Mouse (Mus musculus): ENCODE results near the gene Bola1. TPM values are rescaled to one million over a fixed set of nuclear protein-coding genes. Genes with fewer than 3 reads are reported as not detected.
"Not testable (repeated sequence)": the region's sequence is repeated elsewhere in the genome, so short reads cannot be mapped to it uniquely, and the experiment has no call there.

The Bola1 gene
- total and polyA plus RNA-seq, 2 experiments from 2014 or later = 36.8 to 54.6 TPM

DNA sequence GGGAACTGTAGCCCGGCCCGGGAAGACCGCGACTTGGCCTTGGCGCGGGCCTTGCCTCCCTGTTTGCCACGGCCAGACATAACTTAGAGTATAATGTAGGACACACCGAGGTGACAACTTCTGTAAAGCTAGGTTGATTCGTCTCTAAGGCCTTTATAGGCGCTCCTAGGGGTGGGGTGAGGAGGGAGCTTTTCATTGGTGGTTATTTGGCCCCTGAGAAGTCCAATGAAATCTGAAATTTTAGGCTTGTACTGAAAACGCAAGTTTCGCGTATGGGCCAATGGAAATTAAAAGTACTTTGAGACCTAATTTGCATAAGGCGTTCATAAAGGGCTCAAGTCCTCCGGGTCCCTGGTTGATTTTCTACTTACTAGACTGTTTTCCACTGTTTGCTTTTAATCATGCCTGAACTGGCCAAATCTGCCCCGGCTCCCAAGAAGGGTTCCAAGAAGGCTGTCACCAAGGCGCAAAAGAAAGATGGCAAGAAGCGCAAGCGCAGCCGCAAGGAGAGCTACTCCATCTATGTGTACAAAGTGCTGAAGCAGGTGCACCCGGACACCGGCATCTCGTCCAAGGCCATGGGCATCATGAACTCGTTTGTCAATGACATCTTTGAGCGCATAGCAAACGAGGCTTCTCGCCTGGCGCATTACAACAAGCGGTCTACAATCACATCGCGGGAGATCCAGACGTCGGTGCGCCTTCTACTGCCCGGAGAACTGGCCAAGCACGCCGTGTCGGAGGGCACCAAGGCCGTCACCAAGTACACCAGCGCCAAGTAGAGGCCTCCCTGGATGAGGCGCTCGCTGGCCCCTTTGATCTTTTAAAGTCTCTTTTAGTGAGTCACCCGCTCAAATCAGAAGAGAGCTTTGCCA lies 1.5 kb upstream of the Bola1 start, which contains the start of the genes Hist2h2ac and Hist2h2be:
TSS of gene Hist2h2ac (minus strand) at position 116 of the 875 bp plus-strand sequence.
TSS of gene Hist2h2be (plus strand) at position 355 of the 875 bp plus-strand sequence.
- DNase-seq (ENCODE audit: low spot score) (peak; percentile 94), ATAC-seq (ENCODE audit: low FRiP score) (peak; percentile 86)
- Histone ChIP-seq H3K27me3 (ENCODE audit: insufficient read depth, low read length) (no peaks in the 10 kb centered on the region), H3K4me1 (ENCODE audit: insufficient read depth, low read length) (peaks cover 4% of the 10 kb centered on the region; the same call in 1 of the 2 replicates), H3K4me2 (ENCODE audit: low read depth, low read length, poor library complexity, severe bottlenecking) (peak within 1 kb of the TSS; percentile 64), H3K36me3 (ENCODE audit: insufficient read depth, low read length) (no peaks in the 10 kb centered on the region), H3K9ac (replicated peaks; ENCODE audit: low read length, poor library complexity, severe bottlenecking) (peak within 1 kb of the TSS; percentile 61), H3K27ac (ENCODE audit: low read depth, low read length) (peak within 1 kb of the TSS; percentile 91), H3K4me3 (ENCODE audit: low read depth, low read length) (peak within 1 kb of the TSS; percentile 51), H3K9me3 (ENCODE audit: low read length) (no peaks in the 10 kb centered on the region)
- under 1% methylated on average over 43 of the region's 43 CpGs for WGBS
- peak; percentile 1; the same call in 1 of the 2 replicates for TF ChIP-seq CTCF (IDR thresholded peaks at IDR 0.05)

- Histone ChIP-seq H3K4me3 (ENCODE audit: low read depth, low read length) (peak overlapping the region; percentile 51), H3K9ac (replicated peaks; ENCODE audit: low read length, poor library complexity, severe bottlenecking) (peak overlapping the region; percentile 61), H3K4me2 (ENCODE audit: low read depth, low read length, poor library complexity, severe bottlenecking) (peak overlapping the region; percentile 64), H3K27ac (ENCODE audit: low read depth, low read length) (peak overlapping the region; percentile 91)
- TF ChIP-seq CTCF (IDR thresholded peaks at IDR 0.05) = 0 out of 2 replicates have a peak, but pooled peaks have one; percentile 5
- H3K4me1 ChIP-seq (ENCODE audit: insufficient read depth, low read length); H3K9me3 ChIP-seq (ENCODE audit: low read length); H3K27me3 ChIP-seq (ENCODE audit: insufficient read depth, low read length); H3K36me3 ChIP-seq (ENCODE audit: insufficient read depth, low read length): not testable (repeated sequence)
- 0% methylated on average over 27 of the region's 47 CpGs for WGBS
- peak; percentile 39 for DNase-seq (ENCODE audit: low spot score)
- ATAC-seq (ENCODE audit: low FRiP score) = peak; percentile 17; the same call in 1 of the 2 replicates
These were observed 739 bp upstream of the Bola1 start for GRCm38 (mm10) chr3:96220131-96220764.

GRCm38 (mm10) chr3:96219191-96219641 lies 293 bp downstream of the Bola1 start:
- Histone ChIP-seq H3K36me3 (ENCODE audit: insufficient read depth, low read length) (no peaks in the 10 kb centered on the region), H3K4me1 (ENCODE audit: insufficient read depth, low read length) (peaks cover 4% of the 10 kb centered on the region; the same call in 1 of the 2 replicates)
- WGBS = 0% methylated on average over 12 of the region's 12 CpGs

DNA sequence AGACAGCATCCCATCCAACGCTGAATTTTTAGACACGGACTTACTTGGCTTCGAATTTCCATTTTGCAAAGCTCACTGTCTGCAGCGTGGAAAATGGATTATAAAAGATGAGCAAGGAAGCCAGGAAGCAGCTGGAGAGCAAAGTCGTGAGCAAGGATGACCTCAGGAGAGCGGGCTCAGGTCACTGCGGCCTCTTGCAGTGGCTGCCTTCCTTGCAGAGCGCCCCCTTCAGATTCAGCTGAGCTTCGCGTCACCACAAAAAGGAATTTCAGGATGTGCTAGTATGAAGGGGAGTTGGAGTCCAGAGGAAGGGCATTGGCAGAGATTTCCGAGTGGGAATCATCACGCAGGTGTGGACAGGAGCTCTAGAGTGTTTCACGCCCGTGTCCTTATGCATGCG lies 10.3 kb downstream of the Bola1 start:
- no peak overlapping the region for H3K9ac ChIP-seq (replicated peaks; ENCODE audit: low read length, poor library complexity, severe bottlenecking)
- TF ChIP-seq CTCF (IDR thresholded peaks at IDR 0.05) = peak; percentile 47
- WGBS = 17% methylated on average over 15 of the region's 15 CpGs
- no peaks in the 10 kb centered on the region for H3K36me3 ChIP-seq (ENCODE audit: insufficient read depth, low read length)
- H3K4me1 ChIP-seq (ENCODE audit: insufficient read depth, low read length) = no peaks in the 10 kb centered on the region
- 0 out of 2 replicates have a peak, but pooled peaks cover under 1% of the 10 kb centered on the region for H3K27me3 ChIP-seq (ENCODE audit: insufficient read depth, low read length)
- H3K4me2 ChIP-seq (ENCODE audit: low read depth, low read length, poor library complexity, severe bottlenecking) = no peak overlapping the region
- no peak overlapping the region for H3K4me3 ChIP-seq (ENCODE audit: low read depth, low read length)
- ATAC-seq (ENCODE audit: low FRiP score) (no peak), DNase-seq (ENCODE audit: low spot score) (no peak)
- H3K9me3 ChIP-seq (ENCODE audit: low read length) = no peaks in the 10 kb centered on the region
- H3K27ac ChIP-seq (ENCODE audit: low read depth, low read length) = no peak overlapping the region

More at GRCm38 (mm10) chr3:96219191-96219641, 293 bp downstream of the Bola1 start:
- Histone ChIP-seq H3K27me3 (ENCODE audit: insufficient read depth, low read length) (0 out of 2 replicates have a peak, but pooled peaks cover 4% of the 10 kb centered on the region), H3K4me2 (ENCODE audit: low read depth, low read length, poor library complexity, severe bottlenecking) (peak overlapping the region; percentile 64), H3K27ac (ENCODE audit: low read depth, low read length) (peak overlapping the region; percentile 91), H3K9ac (replicated peaks; ENCODE audit: low read length, poor library complexity, severe bottlenecking) (peak overlapping the region; percentile 37), H3K4me3 (ENCODE audit: low read depth, low read length) (peak overlapping the region; percentile 51), H3K9me3 (ENCODE audit: low read length) (no peaks in the 10 kb centered on the region)
- DNase-seq (ENCODE audit: low spot score) (peak; percentile 30), ATAC-seq (ENCODE audit: low FRiP score) (peak; percentile 32; the same call in 1 of the 2 replicates)
- TF ChIP-seq CTCF (IDR thresholded peaks at IDR 0.05) = peak; percentile 42

GRCm38 (mm10) chr3:96207819-96208218 lies 11.7 kb downstream of the Bola1 start:
- no peaks in the 10 kb centered on the region for H3K27me3 ChIP-seq (ENCODE audit: insufficient read depth, low read length)
- 86% methylated on average over 3 of the region's 3 CpGs for WGBS
- H3K4me3 ChIP-seq (ENCODE audit: low read depth, low read length) = no peak overlapping the region
- no peak for ATAC-seq (ENCODE audit: low FRiP score)
- H3K4me2 ChIP-seq (ENCODE audit: low read depth, low read length, poor library complexity, severe bottlenecking) = no peak overlapping the region
- no peaks in the 10 kb centered on the region for H3K36me3 ChIP-seq (ENCODE audit: insufficient read depth, low read length)
- H3K4me1 ChIP-seq (ENCODE audit: insufficient read depth, low read length) = no peaks in the 10 kb centered on the region
- no peak overlapping the region for H3K9ac ChIP-seq (replicated peaks; ENCODE audit: low read length, poor library complexity, severe bottlenecking)
- H3K9me3 ChIP-seq (ENCODE audit: low read length) = no peaks in the 10 kb centered on the region
- no peak overlapping the region for H3K27ac ChIP-seq (ENCODE audit: low read depth, low read length)
- TF ChIP-seq CTCF (IDR thresholded peaks at IDR 0.05) = peak; percentile 50
- DNase-seq (ENCODE audit: low spot score) = no peak

Measured in midbrain, postnatal 0 days (tissue).